Comparison of ENCODE assay signal across 19 mouse cellular contexts in the genomic region with DNA sequence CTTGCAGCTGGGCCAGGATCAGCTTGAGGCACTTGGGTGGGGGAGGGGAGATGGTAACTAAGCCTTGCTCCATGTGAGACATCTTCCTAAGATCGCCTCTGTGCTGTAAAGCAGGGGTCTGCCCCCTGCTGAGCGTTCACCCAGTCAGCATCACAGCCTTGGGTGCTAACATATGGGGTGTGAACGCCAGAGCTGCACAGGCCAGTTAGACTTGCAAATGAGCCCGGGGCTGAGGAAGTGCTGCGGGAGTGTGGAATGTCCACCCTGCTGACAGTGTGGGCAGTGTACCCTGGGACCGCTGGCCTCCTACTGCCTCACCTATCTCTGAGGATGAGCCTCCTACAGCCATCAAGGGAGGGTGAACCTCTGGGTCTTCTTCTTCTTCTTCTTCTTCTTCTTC.
"Had no signal": no experiment of that assay in that cellular context is flagged by ENCODE, and none has a peak within 500 bp of the region (broad histone marks: within the 10 kb centered on the region; RNA-seq: fewer than 3 reads in every experiment).

No protein-coding gene starts in this region.

- ATAC-seq: liver, embryonic 12.5 days had no signal

- H3K27me3 ChIP-seq: liver, embryonic 15.5 days; lung, embryonic 15.5 days; stomach, embryonic 15.5 days had no signal

- H3K4me1 ChIP-seq: liver, embryonic 12.5 days; liver, embryonic 15.5 days had no signal

- H3K9me3 ChIP-seq: limb, embryonic 10.5 days; limb, embryonic 13.5 days; liver, embryonic 12.5 days; liver, embryonic 15.5 days; lung, embryonic 15.5 days; stomach, embryonic 15.5 days had no signal

- DNase-seq: kidney, adult 2 months; kidney, postnatal 25 days; layer of hippocampus, postnatal 36 days; liver; lung, adult 18-20 months; lung, postnatal 10 days; lung, postnatal 36 days; midbrain, embryonic 14.5 days; right cerebral cortex, postnatal 14 days; spleen, adult 18-20 months; thymus, adult 18-20 months; thymus, postnatal 36 days had no signal

- H3K9ac ChIP-seq: limb, embryonic 13.5 days; liver, embryonic 12.5 days; liver, embryonic 15.5 days; lung, embryonic 15.5 days; stomach, embryonic 15.5 days had no signal

- H3K36me3 ChIP-seq: limb, embryonic 10.5 days; limb, embryonic 13.5 days; liver, embryonic 12.5 days; liver, embryonic 15.5 days; lung, embryonic 15.5 days; stomach, embryonic 15.5 days had no signal

- H3K4me2 ChIP-seq: limb, embryonic 13.5 days; liver, embryonic 12.5 days; liver, embryonic 15.5 days; lung, embryonic 15.5 days; stomach, embryonic 15.5 days had no signal

- H3K4me3 ChIP-seq: limb, embryonic 10.5 days; limb, embryonic 13.5 days; liver, embryonic 12.5 days; liver, embryonic 15.5 days; lung, embryonic 15.5 days; stomach, embryonic 15.5 days had no signal

- H3K27ac ChIP-seq: kidney, postnatal 0 days; limb, embryonic 10.5 days; limb, embryonic 13.5 days; liver, embryonic 12.5 days; liver, embryonic 15.5 days; lung, embryonic 15.5 days; stomach, embryonic 15.5 days had no signal
